Mouse (Mus musculus) hindbrain, embryonic 11.5 days (tissue): ENCODE results near the gene Scn2a. TPM values are rescaled to one million over a fixed set of nuclear protein-coding genes. Genes with fewer than 3 reads are reported as not detected.

Experiments used
- ATAC-seq: fragments of 200-750 bp; cut with Nextera tagmentation; 2 replicates; pipeline ENCODE4 v1.8.0; 2017; ENCODE audit warnings: mild to moderate bottlenecking, moderate TSS enrichment, moderate library complexity; ENCODE audit not compliant: low FRiP score
- DNase-seq: peaks from one replicate; pipeline ENCODE4 v3.0.0-alpha.2; 2015; ENCODE audit warnings: low spot score
- H3K27ac ChIP-seq: fragments of 300-500 bp; sonication (generic); 2 replicates; pipeline ENCODE4 v1.5.1; 2014; ENCODE audit warnings: mild to moderate bottlenecking, low read depth, low read length
- H3K27me3 ChIP-seq: fragments of 300-500 bp; sonication (generic); 2 replicates; pipeline ENCODE4 v1.6.1; 2014; ENCODE audit warnings: mild to moderate bottlenecking, low read length, moderate library complexity, mixed read lengths; ENCODE audit not compliant: control insufficient read depth, insufficient read depth
- H3K36me3 ChIP-seq: fragments of 300-500 bp; sonication (generic); 2 replicates; pipeline ENCODE4 v1.6.1; 2014; ENCODE audit warnings: mild to moderate bottlenecking, low read length, moderate library complexity, mixed read lengths; ENCODE audit not compliant: control insufficient read depth, insufficient read depth
- H3K4me1 ChIP-seq: fragments of 300-500 bp; sonication (generic); replicated peaks from 2 replicates; pipeline ENCODE4 v1.6.1; 2014; ENCODE audit warnings: low read length, mixed read lengths; ENCODE audit not compliant: control insufficient read depth, insufficient read depth
- H3K4me2 ChIP-seq: fragments of 300-500 bp; sonication (generic); replicated peaks from 2 replicates; pipeline ENCODE4 v1.6.1; 2014; ENCODE audit warnings: mild to moderate bottlenecking, low read depth, low read length
- H3K4me3 ChIP-seq: fragments of 300-500 bp; sonication (generic); 2 replicates; pipeline ENCODE4 v1.5.1; 2014; ENCODE audit warnings: low read depth, low read length
- H3K9ac ChIP-seq: fragments of 300-500 bp; sonication (generic); 2 replicates; pipeline ENCODE4 v1.6.1; 2014; ENCODE audit warnings: low read depth, low read length
- H3K9me3 ChIP-seq: fragments of 300-500 bp; sonication (generic); 2 replicates; pipeline ENCODE4 v1.6.1; 2016; ENCODE audit warnings: low read length; ENCODE audit not compliant: control insufficient read depth
- WGBS: fragments of 180-500 bp; shearing (Covaris S2); extraction: QIAGEN DNeasy Blood & Tissue Kit; methylation state at CpG from one replicate; pipeline ENCODE4 v1.1.7; 2014; 5-methylcytosine and 5-hydroxymethylcytosine counted together
- polyA plus RNA-seq: library from polyadenylated mRNA; unstranded; fragments of >200 nt; fragmentation: Nextera tagmentation; extraction: Ambion mirVana; gene quantifications from 2 replicates; pipeline ENCODE4 v1.2.1, GENCODE M21; 2014

Gene Scn2a
- polyA plus RNA-seq, 1 experiment from 2014 or later = 16.6 TPM

DNA sequence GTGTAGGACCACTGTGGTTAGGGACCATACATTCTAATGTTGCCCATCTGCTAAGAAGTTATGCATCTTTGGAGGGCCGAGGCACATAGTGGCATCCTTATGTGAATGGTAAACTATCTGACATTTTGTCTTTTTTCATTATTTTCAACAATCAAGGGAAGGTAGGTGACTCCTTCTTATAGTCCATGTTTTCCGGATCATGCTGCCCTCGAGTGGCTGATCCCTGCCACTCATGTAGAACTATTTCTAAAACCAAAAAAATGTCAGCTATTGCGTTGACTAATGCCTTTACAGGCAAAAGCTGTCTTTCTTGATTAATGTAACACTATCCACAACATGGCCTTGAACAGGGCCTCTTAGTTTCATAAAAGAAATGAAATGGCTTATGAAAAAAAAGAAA, 59.0 kb downstream of the Scn2a start:
- Histone ChIP-seq H3K9me3 (no peaks in the 10 kb centered on the region), H3K36me3 (no peaks in the 10 kb centered on the region), H3K27ac (no peak overlapping the region), H3K4me2 (no peak overlapping the region), H3K9ac (no peak overlapping the region), H3K4me3 (no peak overlapping the region), H3K4me1 (no peaks in the 10 kb centered on the region), H3K27me3 (no peaks in the 10 kb centered on the region)
- WGBS = 77% methylated on average over 4 of the region's 4 CpGs
- no peak for ATAC-seq
- DNase-seq = no peak

DNA sequence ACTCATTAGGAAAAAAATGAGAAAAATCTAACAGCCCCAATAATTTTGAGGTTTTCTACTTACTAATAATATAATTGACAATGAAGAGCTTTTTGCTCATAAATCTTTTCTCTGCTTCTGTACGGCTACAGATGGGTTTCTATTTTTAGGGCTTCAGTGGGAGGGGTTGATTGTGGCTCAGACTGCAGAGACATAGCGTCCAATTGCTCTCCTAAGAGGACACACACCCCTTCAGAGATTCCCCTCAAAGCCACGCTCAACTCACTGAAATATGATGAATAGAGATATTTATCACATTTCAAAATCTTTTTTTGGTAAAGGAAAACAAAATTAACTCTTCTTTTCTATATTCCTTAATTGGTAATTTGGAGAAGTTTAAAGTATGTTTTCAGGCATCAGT, 64.6 kb downstream of the Scn2a start:
- no peaks in the 10 kb centered on the region for H3K4me1 ChIP-seq
- H3K9me3 ChIP-seq = no peaks in the 10 kb centered on the region
- H3K4me3 ChIP-seq = no peak overlapping the region
- 90% methylated on average over 3 of the region's 3 CpGs for WGBS
- ATAC-seq = no peak
- DNase-seq = no peak
- no peak overlapping the region for H3K27ac ChIP-seq
- H3K36me3 ChIP-seq = no peaks in the 10 kb centered on the region
- no peaks in the 10 kb centered on the region for H3K27me3 ChIP-seq
- no peak overlapping the region for H3K4me2 ChIP-seq
- no peak overlapping the region for H3K9ac ChIP-seq

DNA sequence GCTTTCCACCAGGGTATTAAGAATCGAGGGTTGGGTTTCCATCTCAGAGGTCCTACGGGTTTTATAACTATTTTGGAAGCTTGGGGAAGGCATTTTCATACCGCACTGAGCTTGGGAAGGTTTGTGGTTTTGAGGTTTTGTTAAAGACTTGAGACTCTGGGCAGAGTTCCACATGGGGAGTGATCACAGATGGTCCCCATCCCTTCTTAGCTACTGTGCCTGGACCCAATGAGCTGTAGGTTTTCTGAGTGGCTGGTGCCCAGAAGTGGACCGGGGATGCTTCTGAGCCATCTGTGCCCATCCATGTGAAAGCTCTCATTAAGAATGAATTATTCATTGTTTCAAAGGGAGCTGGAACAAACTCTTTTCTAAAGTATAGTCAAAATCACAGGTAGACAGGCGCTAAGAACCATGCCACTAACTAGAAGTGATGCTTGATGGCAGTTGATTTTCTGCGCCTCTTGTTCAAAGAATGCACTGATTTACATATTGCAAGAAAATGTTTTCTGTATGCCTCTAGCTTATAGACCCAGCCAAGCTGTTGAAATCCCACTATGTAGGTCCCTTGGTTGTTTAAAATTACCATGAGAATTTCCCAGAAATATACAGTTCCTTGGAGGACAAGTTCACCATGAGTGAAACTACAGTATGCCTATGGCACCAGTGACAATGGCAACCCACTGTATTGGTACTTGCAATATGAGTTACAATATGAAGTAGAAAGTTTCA, 70.0 kb downstream of the Scn2a start:
- Histone ChIP-seq H3K9ac (no peak overlapping the region), H3K4me2 (no peak overlapping the region), H3K27me3 (no peaks in the 10 kb centered on the region), H3K27ac (no peak overlapping the region), H3K4me1 (no peaks in the 10 kb centered on the region), H3K36me3 (no peaks in the 10 kb centered on the region), H3K9me3 (no peaks in the 10 kb centered on the region), H3K4me3 (no peak overlapping the region)
- WGBS = 88% methylated on average over 6 of the region's 6 CpGs
- DNase-seq (no peak), ATAC-seq (no peak)

DNA sequence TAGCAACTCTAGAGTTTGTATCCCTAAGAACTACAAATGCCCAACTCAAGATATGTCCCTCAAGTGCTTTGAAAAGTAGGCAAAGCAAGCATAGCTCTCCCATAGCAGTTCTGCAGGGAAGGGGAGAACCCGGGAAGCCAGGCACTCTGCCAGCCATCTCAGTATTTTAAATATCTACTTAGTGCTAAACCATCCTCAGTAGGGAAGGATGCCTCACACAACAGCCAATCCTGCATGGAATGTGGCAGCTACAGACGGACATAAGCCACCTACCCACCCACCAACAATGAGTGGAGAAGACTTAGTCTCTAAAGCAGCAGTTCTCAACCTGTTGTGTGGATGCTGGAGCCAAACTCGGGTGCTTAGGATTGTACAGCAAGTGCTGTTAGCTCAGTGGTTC, 73.9 kb downstream of the Scn2a start:
- no peaks in the 10 kb centered on the region for H3K9me3 ChIP-seq
- 89% methylated on average over 3 of the region's 3 CpGs for WGBS
- no peak overlapping the region for H3K4me2 ChIP-seq

DNA sequence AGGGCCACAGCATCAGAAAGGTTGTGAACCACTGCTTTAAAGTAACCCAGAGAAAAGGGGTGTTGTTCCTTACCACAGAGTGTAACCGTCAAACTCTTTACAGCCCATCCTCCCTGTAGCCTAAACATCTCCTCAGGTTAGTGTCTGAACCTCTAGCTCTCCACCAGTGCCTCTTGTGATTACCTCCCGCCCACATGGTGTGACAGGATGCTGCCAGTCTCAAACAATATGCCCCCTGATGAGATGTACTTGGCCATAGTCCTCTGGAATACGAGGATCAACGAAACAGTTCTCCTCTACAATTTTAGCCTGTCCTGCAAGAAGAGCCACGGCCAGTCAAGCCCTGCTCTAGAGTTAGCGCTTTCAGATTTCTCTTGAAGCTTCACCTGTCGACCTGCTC, 74.5 kb downstream of the Scn2a start:
- DNase-seq (no peak), ATAC-seq (no peak)
- whole genome bisulfite sequencing = 77% methylated on average over 7 of the region's 7 CpGs

More for the DNA sequence above, 73.9 kb downstream of the Scn2a start:
- Histone ChIP-seq H3K4me3 (no peak overlapping the region), H3K27me3 (no peaks in the 10 kb centered on the region), H3K4me1 (no peaks in the 10 kb centered on the region), H3K36me3 (no peaks in the 10 kb centered on the region), H3K27ac (no peak overlapping the region), H3K9ac (no peak overlapping the region)
- ATAC-seq (no peak), DNase-seq (no peak)

DNA sequence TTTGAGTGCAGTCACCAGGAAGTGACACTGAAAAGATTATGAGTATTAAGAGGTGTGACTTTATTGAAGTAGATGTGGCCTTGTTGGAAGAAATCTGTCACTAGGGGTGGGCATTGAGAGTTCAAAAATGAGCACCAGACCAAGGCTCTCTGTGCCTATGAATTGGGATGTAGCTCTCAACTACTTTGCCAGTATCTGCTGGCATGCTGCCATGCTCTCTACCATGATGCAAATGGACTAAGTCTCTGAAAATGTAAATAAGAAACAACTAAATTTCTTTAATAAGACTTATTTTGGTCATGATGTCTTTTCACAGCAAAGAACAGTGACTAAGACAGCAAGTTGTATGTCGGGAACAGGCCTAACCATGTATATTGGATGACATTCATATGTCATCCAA, 79.7 kb downstream of the Scn2a start:
- DNase-seq (no peak), ATAC-seq (no peak)
- Histone ChIP-seq H3K4me2 (no peak overlapping the region), H3K9ac (no peak overlapping the region), H3K27me3 (no peaks in the 10 kb centered on the region), H3K36me3 (no peaks in the 10 kb centered on the region), H3K4me3 (no peak overlapping the region), H3K9me3 (no peaks in the 10 kb centered on the region), H3K27ac (no peak overlapping the region), H3K4me1 (no peaks in the 10 kb centered on the region)
- 85% methylated on average over 1 of the region's 1 CpGs for WGBS

More for the DNA sequence above, 74.5 kb downstream of the Scn2a start:
- Histone ChIP-seq H3K27ac (no peak overlapping the region), H3K36me3 (no peaks in the 10 kb centered on the region), H3K9me3 (no peaks in the 10 kb centered on the region), H3K4me3 (no peak overlapping the region), H3K4me1 (no peaks in the 10 kb centered on the region), H3K27me3 (no peaks in the 10 kb centered on the region), H3K4me2 (no peak overlapping the region), H3K9ac (no peak overlapping the region)

DNA sequence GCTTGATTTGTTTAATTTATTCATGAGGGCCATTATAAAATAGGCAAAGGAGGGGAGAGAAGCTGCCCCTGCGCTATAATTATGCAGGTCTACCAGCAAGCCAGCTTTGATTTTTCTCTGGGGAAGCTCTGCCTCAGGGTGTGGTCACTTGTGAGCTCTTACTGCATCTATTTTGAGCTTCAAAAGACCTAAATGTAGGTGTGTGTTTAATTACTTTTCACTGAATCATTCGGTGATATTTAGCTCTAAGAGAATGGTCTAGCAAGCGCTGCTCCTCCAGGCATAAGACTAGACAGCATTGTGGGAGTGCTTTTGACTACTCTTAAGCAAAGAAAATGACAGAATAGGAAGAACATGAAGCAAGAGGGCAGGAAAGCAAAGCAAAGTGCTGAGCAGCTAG, 80.6 kb downstream of the Scn2a start:
- no peak overlapping the region for H3K9ac ChIP-seq
- no peaks in the 10 kb centered on the region for H3K36me3 ChIP-seq
- H3K4me2 ChIP-seq = no peak overlapping the region
- H3K27me3 ChIP-seq = no peaks in the 10 kb centered on the region
- DNase-seq = no peak
- ATAC-seq = no peak
- no peak overlapping the region for H3K4me3 ChIP-seq
- no peak overlapping the region for H3K27ac ChIP-seq
- WGBS = 94% methylated on average over 3 of the region's 3 CpGs
- H3K9me3 ChIP-seq = no peaks in the 10 kb centered on the region
- no peaks in the 10 kb centered on the region for H3K4me1 ChIP-seq

DNA sequence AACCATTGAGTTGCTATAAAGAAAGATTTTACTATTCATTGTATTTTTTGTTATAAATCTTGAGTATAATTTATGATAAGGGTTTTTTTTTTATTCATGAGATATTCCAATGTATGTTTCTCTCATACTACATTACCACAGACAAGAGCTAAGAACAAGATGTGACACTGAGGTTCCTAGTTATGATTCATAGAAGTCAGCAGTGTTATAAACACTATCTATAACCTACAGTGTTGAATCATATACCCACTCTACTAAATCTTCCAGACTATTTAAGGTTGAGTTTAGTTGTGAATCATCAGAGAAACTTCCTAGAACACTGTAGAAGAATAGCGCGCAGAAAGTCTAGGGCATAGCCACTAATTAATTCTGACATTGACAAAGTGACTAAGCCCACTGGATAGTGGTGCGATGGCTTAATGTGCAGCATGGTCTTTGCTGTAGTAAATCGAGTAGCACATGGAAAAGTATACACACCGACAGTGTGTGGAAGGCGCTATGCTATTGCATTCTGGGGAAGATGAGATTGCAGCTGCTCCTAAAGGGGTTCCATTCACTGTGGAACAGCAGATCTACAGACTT, 101.7 kb downstream of the Scn2a start:
- Histone ChIP-seq H3K9ac (no peak overlapping the region), H3K36me3 (no peaks in the 10 kb centered on the region), H3K27ac (no peak overlapping the region), H3K9me3 (no peaks in the 10 kb centered on the region), H3K4me3 (no peak overlapping the region), H3K4me2 (no peak overlapping the region), H3K4me1 (no peaks in the 10 kb centered on the region), H3K27me3 (no peaks in the 10 kb centered on the region)
- WGBS = 91% methylated on average over 6 of the region's 6 CpGs
- DNase-seq = no peak
- no peak for ATAC-seq

DNA sequence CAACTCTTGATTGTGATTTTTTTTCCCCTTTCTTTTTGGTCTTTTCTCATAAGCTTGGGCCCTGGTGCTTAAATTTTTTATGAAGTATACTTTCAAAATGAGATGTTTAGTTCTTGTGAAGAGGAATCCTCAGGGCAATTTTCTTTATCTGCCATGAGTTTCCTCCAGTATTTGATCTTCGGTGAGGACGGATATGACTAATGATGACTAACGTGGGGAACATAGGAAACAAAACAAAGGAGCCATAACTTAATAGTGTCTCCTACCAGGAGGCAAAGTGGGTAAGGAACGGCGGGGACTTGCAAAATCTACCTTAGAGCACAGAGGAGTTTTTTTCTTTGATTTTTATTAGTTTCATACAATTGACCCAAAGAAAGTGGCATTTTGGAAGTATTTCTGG, 124.8 kb downstream of the Scn2a start:
- no peak overlapping the region for H3K4me3 ChIP-seq
- no peak overlapping the region for H3K4me2 ChIP-seq
- H3K9ac ChIP-seq = no peak overlapping the region
- DNase-seq = no peak
- ATAC-seq = no peak
- H3K27me3 ChIP-seq = no peaks in the 10 kb centered on the region
- no peaks in the 10 kb centered on the region for H3K9me3 ChIP-seq
- no peaks in the 10 kb centered on the region for H3K36me3 ChIP-seq
- no peaks in the 10 kb centered on the region for H3K4me1 ChIP-seq
- H3K27ac ChIP-seq = no peak overlapping the region
- 82% methylated on average over 5 of the region's 5 CpGs for WGBS
